Mouse (Mus musculus) limb, embryonic 14.5 days (tissue): ENCODE data around the gene Abcg8. TPM values are rescaled to one million over a fixed set of nuclear protein-coding genes. Genes with fewer than 3 reads are reported as not detected.

Experiments used
- ATAC-seq: fragments of 200-750 bp; cut with Nextera tagmentation; 2 replicates; pipeline ENCODE4 v1.8.0; 2017; ENCODE audit warnings: low read depth, moderate number of reproducible peaks, moderate TSS enrichment; ENCODE audit not compliant: low FRiP score
- DNase-seq: peaks from one replicate; pipeline ENCODE4 v3.0.0-alpha.2; 2015; ENCODE audit warnings: low spot score
- H3K27ac ChIP-seq: fragments of 300-500 bp; sonication (generic); replicated peaks from 2 replicates; pipeline ENCODE4 v1.5.1; 2014; ENCODE audit warnings: low read depth, mild to moderate bottlenecking, low read length, moderate library complexity, mixed read lengths
- H3K27me3 ChIP-seq: fragments of 300-500 bp; sonication (generic); 2 replicates; pipeline ENCODE4 v1.6.1; 2014; ENCODE audit warnings: low read length, mixed read lengths; ENCODE audit not compliant: control insufficient read depth, insufficient read depth
- H3K36me3 ChIP-seq: fragments of 300-500 bp; sonication (generic); 2 replicates; pipeline ENCODE4 v1.6.1; 2014; ENCODE audit warnings: mild to moderate bottlenecking, low read length, moderate library complexity, mixed read lengths; ENCODE audit not compliant: control insufficient read depth, insufficient read depth
- H3K4me1 ChIP-seq: fragments of 300-500 bp; sonication (generic); 2 replicates; pipeline ENCODE4 v1.6.1; 2014; ENCODE audit warnings: antibody characterized with exemption, low read length, mixed read lengths; ENCODE audit not compliant: control insufficient read depth, insufficient read depth
- H3K4me2 ChIP-seq: fragments of 300-500 bp; sonication (generic); replicated peaks from 2 replicates; pipeline ENCODE4 v1.6.1; 2014; ENCODE audit warnings: low read depth, mild to moderate bottlenecking, low read length, moderate library complexity; ENCODE audit not compliant: severe bottlenecking
- H3K4me3 ChIP-seq: fragments of 300-500 bp; sonication (generic); replicated peaks from 2 replicates; pipeline ENCODE4 v1.5.1; 2014; ENCODE audit warnings: low read length
- H3K9ac ChIP-seq: fragments of 300-500 bp; sonication (generic); 2 replicates; pipeline ENCODE4 v1.6.1; 2014; ENCODE audit warnings: mild to moderate bottlenecking, low read depth, low read length, moderate library complexity; ENCODE audit not compliant: severe bottlenecking
- H3K9me3 ChIP-seq: fragments of 300-500 bp; sonication (generic); 2 replicates; pipeline ENCODE4 v1.6.1; 2016; ENCODE audit warnings: low read length; ENCODE audit not compliant: control insufficient read depth
- POLR2A ChIP-seq: fragments of 200-500 bp; IDR thresholded peaks from 2 replicates; pipeline ENCODE4 v1.8.0; 2012; ENCODE audit warnings: inconsistent platforms, mild to moderate bottlenecking, moderate library complexity, borderline replicate concordance; ENCODE audit not compliant: insufficient read depth, insufficient read length; ENCODE audit errors: extremely low read depth
- WGBS: fragments of 180-500 bp; shearing (Covaris S2); extraction: QIAGEN DNeasy Blood & Tissue Kit; methylation state at CpG from one replicate; pipeline ENCODE4 v1.1.7; 2014; 5-methylcytosine and 5-hydroxymethylcytosine counted together
- polyA plus RNA-seq, 2 experiments: library from polyadenylated mRNA; depleted of rRNA in 1 of 2; stranded (reverse) in 1 of 2; unstranded in 1 of 2; fragments of >200 nt; fragmentation: Nextera tagmentation in 1 of 2; extraction: Ambion mirVana in 1 of 2; gene quantifications; 2 replicates each; pipeline versions ENCODE4 v1.2.1 to v1.2.3; 2012 to 2014

The Abcg8 gene
- polyA plus RNA-seq, 2 experiments, result 0.16 TPM; not detected in 1

DNA sequence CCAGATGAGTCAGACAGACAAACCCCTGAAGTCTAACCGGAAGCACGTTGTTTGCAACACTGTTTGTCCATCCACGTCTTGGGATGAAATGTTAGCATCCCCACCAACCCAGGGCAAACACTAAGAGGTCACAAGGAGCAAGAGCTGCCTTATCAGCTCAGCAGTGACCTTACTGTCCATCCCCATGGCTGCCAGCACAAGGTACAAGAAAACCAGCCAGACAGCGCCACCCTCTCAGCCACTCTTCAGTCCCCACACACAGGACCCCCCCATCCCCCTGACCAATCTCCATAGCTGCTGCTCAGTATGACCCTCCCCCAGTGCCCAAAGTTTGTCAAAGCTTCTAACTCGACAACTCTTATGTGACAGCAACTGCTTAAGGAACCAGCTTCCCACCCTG lies 41.3 kb downstream of the Abcg8 start:
- no peak for TF ChIP-seq POLR2A
- Histone ChIP-seq H3K4me1 (no peaks in the 10 kb centered on the region), H3K27ac (no peak overlapping the region), H3K27me3 (no peaks in the 10 kb centered on the region), H3K4me3 (no peak overlapping the region), H3K36me3 (peaks cover 13% of the 10 kb centered on the region), H3K9ac (no peak overlapping the region), H3K4me2 (no peak overlapping the region), H3K9me3 (no peaks in the 10 kb centered on the region)
- no peak for DNase-seq
- no peak for ATAC-seq
- 57% methylated on average over 5 of the region's 5 CpGs for WGBS

DNA sequence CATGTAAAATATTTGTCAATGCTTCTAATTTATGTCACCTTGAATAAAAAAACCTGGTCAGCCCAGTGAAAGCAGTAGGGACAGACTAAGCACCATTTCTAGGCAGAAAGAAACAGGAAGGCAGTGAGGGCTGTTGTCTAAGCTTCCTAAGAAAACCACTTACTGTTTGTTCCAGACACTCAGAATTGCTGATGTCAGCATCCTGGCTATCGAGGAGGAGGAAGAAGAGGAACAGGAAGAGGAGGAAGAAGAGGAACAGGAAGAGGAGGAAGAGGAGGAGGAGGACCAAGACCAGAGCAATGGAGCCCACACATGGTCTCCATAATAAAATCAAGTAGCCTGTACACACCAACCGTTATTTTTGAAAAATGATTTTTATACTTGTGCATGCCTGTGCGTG lies 43.0 kb downstream of the Abcg8 start:
- WGBS, result 78% methylated on average over 3 of the region's 3 CpGs
- no peak overlapping the region for H3K4me2 ChIP-seq
- no peaks in the 10 kb centered on the region for H3K9me3 ChIP-seq
- H3K4me3 ChIP-seq, result no peak overlapping the region
- H3K9ac ChIP-seq, result no peak overlapping the region
- H3K27me3 ChIP-seq, result no peaks in the 10 kb centered on the region
- no peak for TF ChIP-seq POLR2A
- peaks cover 18% of the 10 kb centered on the region for H3K36me3 ChIP-seq
- H3K4me1 ChIP-seq, result no peaks in the 10 kb centered on the region
- no peak for ATAC-seq
- no peak for DNase-seq
- H3K27ac ChIP-seq, result no peak overlapping the region

DNA sequence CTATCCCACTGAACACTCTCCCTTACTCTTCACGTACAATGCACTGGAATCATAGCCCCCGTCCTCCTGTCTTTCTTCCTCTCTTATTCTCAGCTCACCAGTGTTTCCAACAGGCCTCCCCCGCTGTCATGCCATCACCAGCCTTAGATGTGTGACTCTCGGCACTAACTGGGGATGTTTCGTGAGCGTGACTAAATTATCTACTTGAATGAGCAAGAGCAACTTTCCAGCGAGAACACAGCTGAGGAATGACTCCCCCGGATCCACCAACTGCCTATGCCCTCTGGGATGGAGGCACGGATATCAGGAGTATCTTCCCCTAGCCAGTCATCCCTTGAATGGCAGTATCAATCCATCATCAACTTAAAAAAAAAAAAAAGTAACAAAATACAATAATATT lies 47.9 kb downstream of the Abcg8 start:
- no peak overlapping the region for H3K4me2 ChIP-seq
- H3K27me3 ChIP-seq, result no peaks in the 10 kb centered on the region
- no peak overlapping the region for H3K4me3 ChIP-seq
- DNase-seq, result no peak
- H3K9ac ChIP-seq, result no peak overlapping the region
- no peaks in the 10 kb centered on the region for H3K9me3 ChIP-seq
- 91% methylated on average over 9 of the region's 9 CpGs for WGBS
- ATAC-seq, result no peak
- no peak overlapping the region for H3K27ac ChIP-seq
- no peak for TF ChIP-seq POLR2A
- H3K36me3 ChIP-seq, result peaks cover 36% of the 10 kb centered on the region
- H3K4me1 ChIP-seq, result no peaks in the 10 kb centered on the region

DNA sequence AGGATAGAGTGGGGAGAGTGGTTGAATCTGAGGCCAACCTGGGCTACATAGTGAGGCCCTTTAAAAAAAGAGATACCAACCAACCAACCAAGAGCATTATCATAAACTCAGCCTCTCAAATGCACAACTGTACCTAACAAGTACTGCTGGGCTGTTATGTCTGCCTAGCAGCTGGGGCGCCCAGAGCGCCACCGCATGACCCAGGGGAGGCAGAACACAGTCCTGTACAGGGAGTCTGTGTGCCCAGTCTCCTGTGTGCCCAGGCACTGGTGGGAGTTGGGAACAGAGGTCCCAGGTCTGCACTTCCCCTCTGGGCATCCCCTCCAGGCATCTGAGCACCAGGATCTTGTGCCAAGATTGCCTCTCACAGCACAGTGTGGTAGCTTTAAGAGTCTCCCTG lies 49.1 kb downstream of the Abcg8 start:
- Histone ChIP-seq H3K27ac (no peak overlapping the region), H3K4me3 (no peak overlapping the region), H3K36me3 (peaks cover 42% of the 10 kb centered on the region), H3K27me3 (no peaks in the 10 kb centered on the region), H3K9ac (no peak overlapping the region), H3K4me1 (no peaks in the 10 kb centered on the region), H3K4me2 (no peak overlapping the region), H3K9me3 (no peaks in the 10 kb centered on the region)
- no peak for ATAC-seq
- WGBS, result 92% methylated on average over 3 of the region's 3 CpGs
- DNase-seq, result no peak
- TF ChIP-seq POLR2A, result no peak

DNA sequence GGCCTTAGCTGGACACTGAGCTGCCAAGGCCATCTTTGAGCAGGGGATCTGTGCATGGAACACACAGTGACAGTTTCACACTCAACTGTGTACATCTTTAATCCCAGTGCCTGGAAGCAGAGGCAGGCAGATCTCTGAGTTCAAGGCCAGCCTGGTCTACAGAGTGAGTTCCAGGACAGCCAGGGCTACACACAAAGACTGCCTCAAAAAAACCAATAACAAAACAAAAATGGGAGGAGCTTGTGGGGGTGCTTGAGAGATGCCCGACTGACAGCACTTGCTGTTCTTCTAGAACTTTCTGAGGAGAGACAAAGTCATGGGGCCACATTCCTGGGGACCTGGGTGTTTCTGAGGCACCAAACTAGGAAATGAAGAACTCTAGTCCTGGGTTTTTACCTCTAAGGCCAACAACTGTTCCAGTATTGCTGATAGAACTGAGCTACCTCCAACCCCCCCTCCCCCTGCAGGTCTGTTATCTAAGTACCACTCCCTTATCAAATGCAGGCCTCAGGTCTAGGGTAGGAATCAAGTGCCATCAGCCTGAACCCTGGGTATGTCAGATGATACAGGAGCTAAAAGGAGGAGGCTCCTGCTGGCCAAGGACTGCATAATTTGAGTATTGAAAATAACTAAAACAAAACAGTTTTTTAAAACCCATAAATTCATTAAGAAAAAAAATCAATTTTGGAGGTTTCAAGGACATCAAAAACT lies 52.3 kb downstream of the Abcg8 start:
- H3K27ac ChIP-seq, result no peak overlapping the region
- H3K4me1 ChIP-seq, result no peaks in the 10 kb centered on the region
- H3K9ac ChIP-seq, result no peak overlapping the region
- 57% methylated on average over 1 of the region's 1 CpGs for WGBS
- ATAC-seq, result no peak
- no peak for DNase-seq
- no peaks in the 10 kb centered on the region for H3K9me3 ChIP-seq
- H3K27me3 ChIP-seq, result no peaks in the 10 kb centered on the region
- peaks cover 48% of the 10 kb centered on the region for H3K36me3 ChIP-seq
- no peak overlapping the region for H3K4me3 ChIP-seq
- TF ChIP-seq POLR2A, result no peak
- no peak overlapping the region for H3K4me2 ChIP-seq

DNA sequence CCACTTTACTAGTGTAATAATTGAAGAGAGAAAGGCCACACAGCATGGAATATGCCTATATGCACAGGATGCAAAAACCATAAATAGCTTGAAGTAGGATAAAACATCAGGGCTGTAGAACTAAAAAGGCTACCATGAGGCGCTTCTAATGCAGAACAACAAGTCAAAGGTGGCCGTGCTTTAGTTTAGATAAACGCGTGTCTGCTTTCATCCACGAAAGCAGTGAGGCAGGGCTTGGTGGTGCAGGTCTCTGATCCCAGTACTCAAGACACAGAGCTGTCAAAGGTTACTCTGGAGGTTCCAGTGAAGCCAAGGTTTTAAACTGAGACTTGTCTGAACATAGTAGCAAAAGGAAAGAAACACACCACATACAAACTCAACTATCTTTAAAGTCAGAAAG lies 53.0 kb downstream of the Abcg8 start:
- Histone ChIP-seq H3K9me3 (no peaks in the 10 kb centered on the region), H3K4me3 (no peak overlapping the region), H3K9ac (no peak overlapping the region), H3K4me1 (no peaks in the 10 kb centered on the region), H3K27me3 (no peaks in the 10 kb centered on the region), H3K36me3 (peaks cover 43% of the 10 kb centered on the region), H3K27ac (no peak overlapping the region), H3K4me2 (no peak overlapping the region)
- no peak for DNase-seq
- no peak for TF ChIP-seq POLR2A
- 91% methylated on average over 5 of the region's 5 CpGs for WGBS
- ATAC-seq, result no peak
